Mouse (Mus musculus) heart, adult 9 months (tissue): ENCODE data around the gene Catsper3.

Source experiments
- DNase-seq, 2 experiments: peaks; one replicate each; pipeline ENCODE4 v3.0.0; 2022; ENCODE audit warnings: low spot score in 2 of 2

The Catsper3 gene

GRCm38 (mm10) chr13:55826796-55827678, 42.7 kb downstream of the Catsper3 start:
- DNase-seq = no peak

GRCm38 (mm10) chr13:55827679-55828140, 43.3 kb downstream of the Catsper3 start:
- no peak for DNase-seq

- no peak for DNase-seq
Observed at GRCm38 (mm10) chr13:55828141-55829017, 44.0 kb downstream of the Catsper3 start.

DNA sequence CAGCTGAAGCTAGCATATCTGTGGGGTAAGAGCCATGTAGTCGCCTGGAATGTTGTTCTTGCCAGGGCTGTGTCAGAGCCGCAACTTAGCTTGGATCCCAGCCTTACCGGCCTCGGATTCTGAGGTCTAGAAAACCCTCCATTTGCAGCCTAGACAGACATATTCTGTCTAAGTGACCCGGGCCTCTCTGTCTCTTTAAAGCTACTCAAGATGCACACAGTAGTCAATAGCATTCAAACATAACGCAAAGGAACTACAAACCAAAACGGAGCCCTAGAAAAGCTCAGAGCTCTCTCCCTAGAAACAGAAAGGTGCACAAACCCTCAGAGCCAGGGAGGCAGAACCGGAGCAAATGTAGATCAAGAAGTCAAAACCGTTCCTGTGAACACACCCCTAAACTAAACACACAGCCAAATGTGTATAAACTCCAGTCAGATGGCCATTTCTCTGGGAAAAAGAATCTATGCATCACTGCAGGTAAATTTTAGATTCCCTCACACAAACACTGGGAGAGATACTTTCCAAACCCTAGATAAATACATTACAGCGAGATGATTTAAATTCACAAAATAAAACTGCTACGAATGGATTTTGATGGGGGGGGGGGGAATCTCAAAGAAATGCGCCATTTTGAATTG, 44.8 kb downstream of the Catsper3 start:
- DNase-seq = no peak

DNA sequence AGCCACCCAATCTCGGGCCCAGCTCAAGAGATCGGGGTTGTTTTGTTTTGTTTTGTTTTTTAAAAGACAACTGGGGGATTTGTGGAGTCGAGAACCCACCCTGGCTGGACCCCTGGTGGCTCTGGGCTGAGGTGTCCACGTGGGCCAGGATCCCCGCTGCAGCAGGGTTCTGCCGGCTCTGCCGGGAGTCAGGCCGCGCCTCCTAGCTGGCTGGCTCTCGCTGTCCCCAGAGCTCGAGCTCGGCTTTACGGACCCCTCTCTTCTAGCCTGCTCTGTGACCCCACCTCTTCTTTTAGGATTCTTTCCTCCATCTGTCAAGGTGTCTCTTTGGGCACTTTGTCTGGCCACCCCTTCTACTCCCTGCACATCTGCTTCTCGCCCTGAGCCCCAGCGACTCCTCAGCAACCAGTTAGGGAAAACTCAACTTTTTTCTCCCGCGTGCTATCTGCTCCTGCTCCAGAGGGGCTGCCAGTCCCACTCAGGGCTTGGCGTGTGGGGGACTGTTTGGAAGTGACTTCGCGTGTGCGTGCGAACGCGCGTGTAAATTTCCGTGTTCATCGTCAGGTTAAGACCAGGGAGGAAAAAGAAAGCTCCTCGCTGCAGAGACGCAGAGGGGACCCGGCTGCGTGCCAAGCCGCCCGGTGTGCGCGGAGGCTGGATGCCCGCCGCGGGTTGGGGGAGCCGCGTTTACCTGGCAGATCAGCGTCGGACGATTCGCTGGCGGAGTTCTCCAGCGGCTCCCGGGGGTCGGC, 45.9 kb downstream of the Catsper3 start:
- DNase-seq = no peak

DNA sequence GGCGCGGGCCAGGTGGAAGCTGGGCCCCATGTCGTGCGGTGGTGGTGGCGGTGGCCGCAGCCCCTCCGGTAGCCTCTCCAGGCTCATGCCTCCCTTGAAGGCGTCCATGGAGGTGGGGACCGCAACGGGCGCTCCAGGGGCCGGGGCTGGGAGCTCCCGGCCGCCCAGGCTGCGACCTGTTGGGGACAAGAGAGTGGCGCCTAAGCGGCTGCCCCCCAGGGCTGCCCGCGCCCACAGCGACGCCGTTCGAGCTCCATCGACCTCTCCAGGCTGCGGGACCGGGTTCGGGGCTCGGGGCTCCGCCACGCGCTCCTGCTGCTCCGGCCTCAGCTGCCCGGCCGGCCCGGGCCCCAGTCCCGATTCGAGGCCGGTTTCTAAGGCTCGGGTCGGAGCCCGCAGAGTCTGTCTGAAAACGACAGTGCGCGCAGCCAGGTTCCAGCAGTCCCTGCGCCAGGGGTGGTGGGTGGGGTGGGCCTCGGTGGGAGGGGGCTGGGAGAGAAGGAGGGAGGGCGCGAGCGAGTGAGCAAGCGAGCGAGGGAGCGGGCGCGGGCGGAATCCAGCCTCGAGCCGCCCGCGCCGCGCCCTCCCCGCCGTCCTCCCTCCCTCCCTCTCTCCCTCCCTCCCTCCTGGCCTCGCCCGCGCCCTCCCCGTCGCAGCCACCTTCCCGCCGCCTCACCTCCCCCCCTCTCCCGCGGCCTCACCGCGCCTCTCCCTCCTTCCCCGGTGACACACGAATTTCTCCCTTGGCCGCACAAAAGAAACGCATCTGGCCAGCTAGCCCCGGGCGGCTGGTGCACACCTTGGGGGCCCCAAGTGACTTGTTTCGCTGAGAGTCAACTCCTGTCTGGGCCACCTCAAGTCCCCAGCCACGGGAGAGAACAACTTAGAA, 46.7 kb downstream of the Catsper3 start:
- DNase-seq = no peak

- DNase-seq = no peak
Observed at GRCm38 (mm10) chr13:55831722-55832160, 47.4 kb downstream of the Catsper3 start.

- no peak for DNase-seq
Observed at GRCm38 (mm10) chr13:55832602-55833001, 48.2 kb downstream of the Catsper3 start.

DNA sequence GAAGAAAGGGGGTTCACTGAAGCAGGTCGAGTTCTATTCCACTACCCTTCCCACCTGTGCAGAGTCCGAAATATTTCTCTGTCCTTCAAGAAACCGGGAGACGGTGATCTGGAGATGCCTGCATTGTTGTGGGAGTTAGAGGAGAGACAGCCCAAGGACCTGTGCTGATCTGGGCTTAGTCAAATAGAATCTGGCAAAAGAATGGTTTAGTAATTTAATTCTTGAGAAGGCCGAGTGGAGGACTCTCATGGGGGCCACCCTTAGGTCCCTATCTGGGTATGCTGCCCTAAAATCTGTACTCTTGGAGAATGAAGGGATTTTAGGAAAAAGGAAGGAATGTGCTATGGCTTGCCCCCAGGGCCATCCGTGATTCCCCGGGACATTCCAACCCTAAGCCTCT, 49.6 kb downstream of the Catsper3 start:
- DNase-seq = no peak

DNA sequence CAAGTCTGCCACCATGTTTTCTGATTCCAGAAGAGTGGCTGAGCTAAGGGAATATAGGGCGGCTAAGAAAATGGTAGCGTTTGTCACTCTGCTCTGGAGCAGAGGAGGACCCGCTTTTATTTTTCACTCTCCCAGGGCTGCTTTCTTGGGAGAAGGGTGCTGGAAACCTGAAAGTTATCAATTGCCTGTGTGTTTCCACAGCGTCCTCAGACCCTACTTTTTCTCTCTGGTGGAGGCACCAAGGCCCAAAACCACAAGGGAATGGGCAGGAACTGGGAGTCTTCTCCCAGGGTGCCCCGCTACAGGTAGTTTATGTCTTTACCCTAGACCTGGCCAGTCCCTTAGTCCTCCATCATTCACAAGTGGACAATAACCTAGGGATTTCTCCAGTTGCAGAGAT, 50.3 kb downstream of the Catsper3 start:
- DNase-seq = no peak

DNA sequence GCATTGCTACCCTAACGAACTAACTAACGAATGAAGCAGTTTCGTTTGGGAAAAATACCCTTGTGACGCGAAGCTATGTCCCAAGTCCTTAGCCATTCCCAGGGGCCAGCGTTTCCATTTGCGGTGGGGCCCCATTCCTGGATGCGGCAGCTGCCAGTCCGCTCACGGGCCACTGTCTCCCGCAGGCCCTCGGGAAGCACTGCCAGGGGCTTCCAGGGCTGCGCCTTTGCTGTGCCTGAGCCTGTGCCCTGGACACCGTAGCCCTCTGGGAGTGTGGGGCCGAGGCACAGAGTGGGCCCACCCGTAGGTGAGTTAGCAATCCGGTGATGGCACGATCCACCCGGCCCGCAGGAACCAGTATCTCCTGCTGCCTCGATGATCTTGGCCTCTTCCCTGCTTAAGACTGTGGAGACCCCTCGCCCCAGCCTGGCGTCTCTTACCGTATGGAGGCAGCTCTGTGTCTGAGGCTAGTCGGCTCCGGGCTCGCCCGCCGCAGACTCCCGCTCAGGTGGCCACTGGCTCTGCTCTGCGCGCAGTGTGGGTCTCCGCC, 51.3 kb downstream of the Catsper3 start:
- no peak for DNase-seq

- DNase-seq = no peak
Observed at GRCm38 (mm10) chr13:55836142-55836625, 51.8 kb downstream of the Catsper3 start, which contains the start of gene Pitx1. Pitx1 (minus strand) TSS chr13:55836192.

- DNase-seq = no peak
Observed at GRCm38 (mm10) chr13:55836786-55837780, 52.7 kb downstream of the Catsper3 start.

GRCm38 (mm10) chr13:55840223-55840622, 55.9 kb downstream of the Catsper3 start:
- no peak for DNase-seq

GRCm38 (mm10) chr13:55843700-55844099, 59.3 kb downstream of the Catsper3 start:
- DNase-seq = no peak

- no peak for DNase-seq
Observed at GRCm38 (mm10) chr13:55847805-55848204, 63.4 kb downstream of the Catsper3 start.

GRCm38 (mm10) chr13:55848604-55849190, 64.3 kb downstream of the Catsper3 start:
- no peak for DNase-seq

- no peak for DNase-seq
Observed at GRCm38 (mm10) chr13:55850726-55851125, 66.4 kb downstream of the Catsper3 start.
